Mouse (Mus musculus): ENCODE data around the gene Cacna1a. TPM values are rescaled to one million over a fixed set of nuclear protein-coding genes. Genes with fewer than 3 reads are reported as not detected.
A peak's percentile ranks its signal among the peaks of the same experiment; 100 is the strongest.
"Not testable (repeated sequence)": the region's sequence is repeated elsewhere in the genome, so short reads cannot be mapped to it uniquely, and the experiment has no call there.

Cacna1a gene
- total RNA-seq, 2 experiments from 2014 or later = 156 to 184 TPM

DNA sequence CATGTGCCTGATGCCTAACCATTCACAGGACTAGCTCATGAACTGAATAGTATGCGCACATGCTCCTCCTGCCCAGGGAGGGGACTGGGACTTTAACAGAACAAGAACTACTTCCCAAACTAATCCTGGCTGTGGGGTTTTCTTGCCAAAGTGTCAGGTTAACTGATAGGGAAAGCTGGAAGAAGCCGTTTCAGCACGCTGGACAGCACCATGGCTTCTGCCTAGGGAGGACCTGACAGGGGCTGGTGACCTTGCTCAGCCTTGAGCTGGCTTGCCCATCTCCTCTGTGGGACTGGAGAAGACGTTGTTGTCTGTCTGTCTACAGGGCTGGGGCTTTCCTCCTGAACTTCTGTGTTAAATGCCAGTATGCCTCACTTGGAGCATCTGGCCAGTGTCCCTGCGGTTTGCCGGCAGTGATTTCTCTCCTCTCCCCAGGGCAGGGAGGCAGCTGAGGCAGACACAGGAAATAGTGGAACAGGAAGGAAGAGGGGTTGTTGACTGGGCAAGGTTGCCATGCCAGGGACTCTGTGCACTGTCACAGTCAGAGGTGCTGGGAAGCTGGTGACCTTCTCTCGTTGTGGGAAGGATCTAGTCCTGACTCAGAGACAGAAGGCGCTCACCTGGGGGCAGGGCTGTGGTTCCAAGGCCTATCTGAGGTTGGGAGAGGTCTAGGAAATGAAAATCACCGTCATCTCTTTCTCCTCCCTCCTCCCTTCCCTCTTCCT, 83.2 kb downstream of the Cacna1a start:
- no peak for DNase-seq (ENCODE audit: low spot score in 2 of 2)

DNA sequence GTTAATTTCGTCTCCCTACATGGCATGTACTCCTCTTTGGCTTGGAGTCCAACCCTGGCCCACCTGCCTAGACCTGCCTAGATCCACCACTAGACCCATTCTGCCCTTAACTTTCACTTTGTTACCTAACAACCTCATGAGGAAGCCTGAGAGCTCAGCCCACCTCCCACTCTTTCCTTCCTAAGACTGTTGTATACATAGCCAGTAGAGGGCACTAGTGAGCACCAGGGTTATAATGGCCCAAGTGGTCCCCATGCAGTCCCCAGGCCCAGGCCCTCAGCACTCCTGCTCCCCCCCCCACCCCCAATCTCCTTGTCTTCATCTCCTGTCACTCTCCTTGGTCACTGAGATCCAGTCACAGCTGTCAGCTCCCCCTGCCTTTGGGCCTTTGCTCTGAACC, 86.2 kb downstream of the Cacna1a start:
- DNase-seq (ENCODE audit: low spot score in 2 of 2) = no peak

DNA sequence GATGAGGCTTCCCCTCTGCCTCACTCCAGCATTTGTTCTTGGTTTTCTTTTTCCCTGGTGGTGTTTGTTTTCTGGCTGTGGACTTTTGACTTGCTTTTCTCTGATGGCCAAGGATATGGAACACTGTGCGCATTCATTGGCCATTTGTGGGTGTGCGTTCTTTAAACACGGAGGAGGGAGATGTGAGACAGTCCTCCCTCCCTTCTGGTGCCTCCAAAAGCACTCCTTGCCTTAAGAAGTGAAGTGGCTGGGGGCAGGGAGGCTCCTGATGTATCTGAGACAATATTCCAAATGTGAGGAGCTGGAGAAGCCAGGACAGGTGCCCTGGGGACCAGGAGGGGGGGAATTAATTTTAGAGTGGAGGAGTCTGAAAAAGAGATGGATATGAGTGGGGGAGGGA, 89.1 kb downstream of the Cacna1a start:
- peak in 1 of 2 experiments; percentile 55 for DNase-seq (ENCODE audit: low spot score in 2 of 2)

DNA sequence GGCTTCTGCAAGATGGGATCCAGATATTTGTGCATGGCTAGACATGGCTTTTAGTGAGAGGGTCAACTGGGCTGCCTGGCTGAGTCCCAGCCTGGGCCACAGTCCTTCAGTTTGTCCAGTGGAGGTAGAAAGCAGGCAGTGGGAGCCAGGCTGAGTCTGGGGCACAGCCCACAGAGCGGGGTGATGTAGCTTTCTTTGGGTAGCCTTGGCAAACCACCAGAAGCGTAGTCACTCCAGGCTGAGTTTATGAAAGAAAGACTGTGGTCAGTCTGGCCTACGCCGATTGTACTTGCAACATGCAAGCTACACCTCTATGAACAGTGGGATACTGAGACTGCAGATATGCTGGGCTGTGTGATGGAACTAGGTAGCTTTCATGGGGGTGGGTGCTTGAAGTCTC, 94.8 kb downstream of the Cacna1a start:
- DNase-seq (ENCODE audit: low spot score in 2 of 2) = no peak

DNA sequence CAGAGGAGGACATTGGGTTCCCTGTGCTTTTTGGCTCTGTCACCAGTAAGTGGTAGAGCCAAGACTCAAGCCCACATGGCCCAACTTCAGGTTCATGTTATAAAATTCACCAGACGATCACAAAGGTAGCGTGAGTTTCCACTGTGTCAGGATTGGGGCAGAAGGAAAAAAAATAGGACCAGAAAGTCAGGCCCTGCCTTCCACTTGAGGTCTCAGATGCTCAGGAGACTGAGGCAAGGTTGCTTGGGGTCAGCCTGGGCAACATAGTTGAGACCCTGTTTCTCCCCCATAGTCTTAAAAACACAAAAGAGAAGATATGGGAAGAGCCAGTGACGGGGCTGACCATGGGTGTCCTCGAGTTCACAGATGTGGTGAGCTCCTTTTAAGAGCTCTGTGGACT, 97.1 kb downstream of the Cacna1a start:
- DNase-seq (ENCODE audit: low spot score in 2 of 2) = no peak

DNA sequence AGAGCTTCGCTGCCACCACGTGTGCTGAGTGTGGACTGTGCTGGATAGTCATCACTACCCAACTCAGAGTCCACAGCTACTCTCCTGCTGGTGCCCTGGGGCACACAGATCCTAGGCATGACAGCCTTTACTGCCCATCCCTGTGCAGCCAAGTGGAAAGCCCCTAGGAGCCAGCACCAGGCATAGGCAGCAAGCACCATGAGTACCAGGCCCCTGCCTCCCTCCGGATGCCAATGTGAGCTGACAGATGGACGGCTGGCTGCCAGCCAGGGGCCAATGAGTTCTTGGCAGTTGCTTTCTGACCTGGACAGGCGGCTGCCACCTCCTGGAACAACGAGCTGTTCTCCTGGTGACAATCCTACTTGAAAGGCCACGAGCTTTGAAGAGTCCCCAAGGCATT, 97.6 kb downstream of the Cacna1a start:
- DNase-seq (ENCODE audit: low spot score in 2 of 2) = peak; percentile 44 to 51

DNA sequence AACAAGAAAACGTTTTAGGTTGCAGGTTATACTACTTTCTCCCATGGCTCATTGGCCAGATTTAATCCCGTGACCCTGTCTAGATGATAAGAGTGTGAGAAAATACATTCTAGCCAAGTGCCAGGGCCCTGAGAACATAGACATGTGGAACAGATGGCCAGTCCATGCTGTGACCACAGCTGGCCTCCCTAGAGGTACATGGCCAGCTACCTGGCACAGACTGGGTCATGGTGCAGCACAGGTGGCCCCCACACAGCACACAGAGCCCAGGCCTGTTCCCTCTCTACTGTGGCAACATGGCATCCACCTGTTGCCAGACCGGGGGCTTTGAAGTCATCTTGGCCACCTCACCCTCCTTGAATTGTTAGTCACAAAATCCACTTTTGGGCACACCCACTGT, 101.0 kb downstream of the Cacna1a start:
- DNase-seq (ENCODE audit: low spot score in 2 of 2) = no peak

DNA sequence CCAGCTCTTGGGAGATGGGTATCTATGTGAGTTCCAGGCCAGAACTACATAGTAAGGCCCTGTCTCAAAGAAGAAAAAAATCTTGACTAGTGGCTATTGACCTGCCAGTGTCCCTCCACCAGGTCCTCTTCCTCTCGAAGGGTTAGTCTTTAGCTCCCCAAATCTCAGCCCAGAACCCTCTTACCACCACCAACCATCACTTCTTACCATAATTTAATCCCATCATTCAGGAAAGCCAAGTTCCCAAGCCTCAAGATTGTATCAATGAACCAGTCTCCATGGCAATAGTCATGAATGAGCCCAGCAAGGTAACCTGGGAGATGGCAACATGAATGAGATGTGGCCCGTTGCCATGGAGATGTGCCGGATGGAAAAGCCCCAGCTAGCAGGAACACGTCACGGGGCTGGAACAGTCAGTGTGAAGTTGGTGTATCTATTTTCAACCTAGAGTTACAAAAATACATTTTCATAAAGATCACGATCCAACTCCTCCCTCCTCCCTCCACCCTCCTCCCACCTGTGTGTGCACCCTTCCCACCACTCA, 106.4 kb downstream of the Cacna1a start:
- peak; percentile 87 to 94 for DNase-seq (ENCODE audit: low spot score in 2 of 2)

DNA sequence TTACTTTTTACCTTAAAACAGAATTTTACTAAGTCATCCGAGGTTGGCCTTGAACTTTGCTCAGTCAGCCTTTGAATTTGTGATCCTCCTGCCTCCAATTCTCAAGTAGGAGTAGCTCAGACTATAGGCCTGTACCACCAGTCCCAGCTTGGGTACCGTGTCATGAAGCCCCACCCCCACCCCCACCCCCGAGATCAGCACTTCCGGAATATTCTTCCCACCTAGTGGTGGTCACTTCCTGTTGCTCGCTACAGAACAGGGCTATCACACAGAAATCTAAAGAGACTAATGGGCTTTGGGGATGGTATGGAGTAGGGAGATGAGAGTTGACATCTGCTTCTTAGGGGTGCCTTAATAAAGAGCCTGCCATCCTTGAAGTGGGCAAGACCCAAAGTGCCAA, 112.9 kb downstream of the Cacna1a start:
- DNase-seq (ENCODE audit: low spot score in 2 of 2) = no peak

DNA sequence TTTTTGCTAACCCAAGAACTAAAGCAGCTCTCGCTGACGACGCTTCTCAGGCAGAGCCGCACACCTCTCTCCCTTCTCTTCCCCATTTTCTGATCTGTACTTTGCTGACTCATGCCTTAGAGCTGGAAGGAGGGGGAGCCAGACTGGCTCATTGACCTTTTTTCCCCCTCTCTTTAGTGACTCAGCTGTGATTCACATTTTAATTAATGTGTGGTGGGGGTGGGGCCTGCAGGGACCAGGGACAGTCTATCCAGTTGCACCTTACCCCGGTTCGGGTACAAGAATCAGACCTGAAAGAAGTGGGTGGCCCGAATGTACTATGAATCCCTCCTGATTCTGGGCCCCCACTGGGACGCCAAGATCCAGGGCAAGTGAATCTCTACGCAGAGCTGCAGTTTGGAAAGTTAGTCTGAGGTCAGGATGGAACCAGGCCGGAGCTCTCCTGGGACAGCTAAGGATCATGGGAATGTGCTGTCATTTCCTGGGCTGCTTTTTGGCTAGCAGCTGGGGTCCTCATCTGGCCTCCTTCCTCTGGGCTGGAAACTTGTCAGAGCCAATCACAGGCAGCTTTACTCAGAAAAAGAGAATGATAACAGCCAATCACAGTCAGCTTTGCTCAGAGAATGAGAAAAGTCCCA, 113.5 kb downstream of the Cacna1a start:
- DNase-seq (ENCODE audit: low spot score in 2 of 2) = peak in 1 of 2 experiments; percentile 37

DNA sequence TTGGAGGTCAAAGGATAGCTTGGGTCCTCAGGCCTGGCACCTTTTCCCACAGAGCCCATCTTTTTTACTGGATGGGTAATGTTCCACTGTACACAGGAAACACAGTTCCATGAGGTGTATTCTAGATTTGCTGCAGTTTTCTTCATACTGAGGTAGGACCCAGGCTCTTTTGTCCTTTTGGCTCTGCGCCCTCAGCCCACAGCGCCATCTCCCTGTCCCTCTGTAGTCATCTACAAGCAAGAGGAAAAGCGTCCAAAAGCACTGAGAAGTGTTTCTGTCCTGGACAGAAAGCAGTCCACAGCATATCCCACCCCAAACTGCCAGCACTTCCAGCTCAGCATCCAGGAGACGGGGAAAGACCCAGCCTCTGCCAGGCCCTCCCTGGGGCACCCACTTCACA, 114.4 kb downstream of the Cacna1a start:
- DNase-seq (ENCODE audit: low spot score in 2 of 2) = no peak

DNA sequence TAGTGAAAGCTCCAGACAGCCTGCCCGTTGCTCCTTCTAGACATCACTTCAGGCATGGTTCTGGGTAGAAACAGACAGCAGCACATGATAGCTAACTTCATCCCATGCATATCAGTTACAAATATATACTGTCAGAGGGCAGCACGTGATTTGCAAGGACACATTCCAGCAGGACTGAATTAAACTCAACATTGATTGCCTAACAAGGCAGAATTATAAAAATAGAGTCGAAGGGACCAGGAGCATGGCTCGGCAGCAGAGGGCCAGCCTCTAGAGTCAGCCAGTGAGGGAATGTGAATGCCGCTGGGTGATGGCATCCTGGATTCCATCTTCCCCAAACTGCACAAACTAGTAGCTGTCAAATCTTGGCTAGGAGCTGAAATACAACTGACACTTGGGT, 119.0 kb downstream of the Cacna1a start:
- DNase-seq (ENCODE audit: low spot score in 2 of 2) = no peak

DNA sequence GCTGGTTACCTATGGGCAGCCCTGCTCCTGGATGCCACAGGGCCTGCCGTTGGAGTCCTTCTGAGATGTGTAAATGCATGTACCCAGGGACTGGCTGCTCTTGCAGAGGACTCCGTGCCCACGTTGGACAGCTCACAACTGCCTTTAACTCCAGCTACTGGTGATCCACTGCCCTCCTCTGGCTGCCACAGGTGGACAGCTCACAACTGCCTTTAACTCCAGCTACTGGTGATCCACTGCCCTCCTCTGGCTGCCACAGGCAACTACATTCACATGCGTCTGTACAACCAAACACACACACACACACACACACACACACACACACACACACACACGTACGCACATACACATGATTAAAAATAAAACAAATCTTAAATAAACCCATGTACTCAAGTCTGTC, 121.5 kb downstream of the Cacna1a start:
- not testable (repeated sequence) for DNase-seq (ENCODE audit: low spot score in 2 of 2)

DNA sequence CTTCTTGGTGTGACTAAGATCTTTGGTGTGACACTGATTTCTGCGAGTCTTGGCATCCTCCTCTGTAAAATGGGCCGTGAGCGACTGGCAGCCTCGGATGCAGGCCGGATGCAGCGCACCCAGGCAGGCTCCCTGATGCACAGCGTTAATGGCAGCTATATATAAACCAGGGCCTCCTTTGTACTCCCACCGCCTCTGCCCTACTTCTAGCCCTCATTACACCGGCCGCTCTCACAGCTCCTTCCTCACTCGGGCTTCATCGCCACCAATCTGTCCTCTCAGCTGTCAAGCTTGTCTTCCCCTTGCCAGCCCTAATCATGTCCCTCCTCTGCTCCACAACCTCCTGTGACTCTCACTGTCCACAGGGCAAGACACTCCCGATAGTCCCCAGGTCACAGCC, 123.4 kb downstream of the Cacna1a start:
- DNase-seq (ENCODE audit: low spot score in 2 of 2) = peak in 1 of 2 experiments; percentile 24

DNA sequence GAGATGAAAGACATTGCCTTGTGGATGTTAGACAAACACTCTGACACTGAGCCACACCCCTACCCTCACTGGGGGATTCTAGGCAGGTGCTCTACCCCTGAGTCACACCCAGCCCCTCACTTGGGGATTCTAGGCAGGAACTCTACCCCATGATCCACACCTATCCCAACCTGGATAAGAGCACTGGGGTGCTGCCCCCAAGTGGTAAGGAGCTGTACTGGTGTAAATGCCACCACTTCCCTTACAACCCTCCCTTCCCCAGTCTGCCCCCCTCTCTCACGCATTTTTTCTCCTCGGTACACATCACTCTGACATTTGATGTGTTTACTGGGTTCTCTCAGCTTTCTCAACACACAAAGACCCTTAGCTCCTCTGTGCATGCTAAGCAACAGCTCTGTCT, 125.5 kb downstream of the Cacna1a start:
- DNase-seq (ENCODE audit: low spot score in 2 of 2) = peak in 1 of 2 experiments; percentile 48

DNA sequence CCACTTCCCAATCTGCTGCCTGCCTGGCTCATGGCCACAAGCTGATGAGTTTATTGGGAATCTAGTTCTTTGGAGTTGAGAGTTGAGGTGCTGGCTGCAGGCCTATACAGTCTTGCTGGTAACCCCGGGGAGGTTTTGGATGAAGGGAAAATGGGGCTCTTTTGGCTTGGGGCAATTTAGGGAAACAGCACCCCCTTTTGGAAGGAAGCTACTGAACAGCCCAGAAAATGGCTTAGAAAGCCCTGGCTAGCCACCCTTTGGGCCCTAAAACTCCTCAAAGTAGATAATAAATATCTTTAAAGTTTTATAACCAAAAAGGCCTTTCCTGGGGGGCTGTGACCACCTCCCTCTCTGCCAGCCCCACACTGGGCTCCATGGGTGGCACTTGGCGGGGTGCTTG, 129.9 kb downstream of the Cacna1a start:
- no peak for DNase-seq (ENCODE audit: low spot score in 2 of 2)

DNA sequence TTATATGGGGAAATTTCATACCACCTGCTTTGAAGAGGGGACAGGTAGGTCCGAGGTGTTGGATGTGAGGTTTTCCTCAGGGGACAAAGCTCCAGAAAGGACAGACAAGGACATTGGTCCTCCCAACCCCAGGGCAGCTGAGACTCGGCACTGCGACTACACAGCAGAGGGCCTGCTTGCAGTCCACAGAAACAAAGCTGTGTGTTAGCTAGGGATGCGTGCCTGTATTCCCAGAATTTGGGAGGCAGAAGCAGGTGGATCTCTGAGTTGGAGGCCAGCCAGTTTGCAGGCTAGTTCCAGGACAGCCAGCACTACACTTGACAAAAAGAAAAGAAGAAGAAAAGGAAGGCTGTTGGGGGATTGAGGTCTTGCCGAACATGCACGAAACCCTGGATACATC, 130.5 kb downstream of the Cacna1a start:
- no peak for DNase-seq (ENCODE audit: low spot score in 2 of 2)

DNA sequence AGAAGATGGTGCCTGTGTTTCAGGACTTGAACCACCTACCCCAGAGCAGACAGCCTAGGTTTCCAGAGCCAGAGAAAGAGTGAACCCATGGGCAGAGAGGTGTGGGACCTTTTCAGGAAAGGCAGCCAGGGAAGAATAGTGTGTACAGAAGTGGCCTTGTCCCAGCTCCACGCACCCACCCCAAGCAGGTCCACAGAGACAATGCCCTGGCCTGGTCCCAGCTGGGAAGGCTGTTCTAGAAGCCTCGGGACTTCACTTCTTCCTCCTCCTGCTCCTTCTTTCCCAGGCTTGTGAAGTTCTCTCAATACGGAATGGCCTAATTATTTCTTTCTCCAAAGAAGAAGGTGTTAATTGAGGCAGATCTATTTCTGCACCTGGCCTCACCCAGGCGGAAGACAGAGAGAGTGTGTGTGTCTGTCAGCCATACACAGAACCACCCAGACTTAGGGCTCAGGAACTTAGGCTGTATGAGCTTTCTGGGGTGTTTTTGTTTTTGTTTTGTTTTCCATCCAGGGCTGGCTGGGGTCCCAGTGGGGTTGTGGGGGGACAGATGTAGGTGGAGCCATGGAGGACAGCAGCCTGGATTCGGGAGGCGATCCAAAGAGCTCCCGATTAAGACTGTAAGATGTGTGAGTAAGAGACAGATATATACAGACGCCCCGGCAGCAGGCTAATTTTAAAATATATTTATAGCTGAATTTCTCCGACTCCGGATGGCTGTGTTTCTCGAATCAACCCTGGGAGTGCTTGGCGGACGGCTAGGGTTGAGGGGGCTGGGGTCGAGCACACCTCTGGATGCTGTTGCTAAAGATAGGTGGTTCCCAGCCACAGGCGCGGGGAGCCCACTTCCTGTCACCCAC, 131.8 kb downstream of the Cacna1a start:
- DNase-seq (ENCODE audit: low spot score in 2 of 2) = peak in 1 of 2 experiments; percentile 51

DNA sequence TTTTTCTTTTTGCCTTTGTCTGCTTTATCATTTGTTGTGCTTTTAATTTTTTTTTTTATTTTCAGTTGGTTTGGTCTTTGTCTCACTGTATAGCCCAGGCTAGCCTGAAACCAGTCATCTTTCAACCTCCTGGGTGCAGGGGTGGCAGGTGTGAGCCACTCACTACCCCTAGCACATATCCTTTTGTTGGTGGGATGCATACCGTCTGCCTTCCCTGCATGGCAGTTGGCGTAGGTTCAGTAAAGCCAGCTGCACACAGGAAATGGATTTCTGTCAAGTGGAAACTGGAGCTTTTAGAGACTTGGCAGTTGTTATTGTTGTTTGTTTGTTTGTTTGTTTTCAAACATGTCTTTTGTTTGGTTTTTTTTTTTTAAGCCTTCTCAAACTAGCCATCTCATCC, 132.8 kb downstream of the Cacna1a start:
- no peak for DNase-seq (ENCODE audit: low spot score in 2 of 2)

DNA sequence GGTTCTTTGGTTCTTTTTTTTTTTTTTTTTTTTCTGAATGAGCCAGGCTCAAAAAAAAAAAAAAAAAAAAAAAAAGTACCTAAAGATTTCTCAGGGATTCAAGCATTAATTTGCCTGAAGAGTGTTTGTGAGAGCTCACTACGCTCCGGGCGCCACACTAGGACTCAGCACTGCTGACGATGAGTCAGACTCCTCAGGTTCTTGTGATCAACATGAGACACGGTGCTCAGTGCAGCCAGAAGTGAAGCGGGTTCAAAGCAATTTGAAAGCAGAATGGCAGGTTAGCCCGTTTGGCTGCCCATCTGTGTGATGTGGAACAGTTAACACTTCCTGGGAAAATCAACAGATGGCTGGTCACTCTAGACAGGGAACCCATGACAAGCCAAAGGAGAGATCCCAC, 139.8 kb downstream of the Cacna1a start:
- DNase-seq (ENCODE audit: low spot score in 2 of 2) = no peak

DNA sequence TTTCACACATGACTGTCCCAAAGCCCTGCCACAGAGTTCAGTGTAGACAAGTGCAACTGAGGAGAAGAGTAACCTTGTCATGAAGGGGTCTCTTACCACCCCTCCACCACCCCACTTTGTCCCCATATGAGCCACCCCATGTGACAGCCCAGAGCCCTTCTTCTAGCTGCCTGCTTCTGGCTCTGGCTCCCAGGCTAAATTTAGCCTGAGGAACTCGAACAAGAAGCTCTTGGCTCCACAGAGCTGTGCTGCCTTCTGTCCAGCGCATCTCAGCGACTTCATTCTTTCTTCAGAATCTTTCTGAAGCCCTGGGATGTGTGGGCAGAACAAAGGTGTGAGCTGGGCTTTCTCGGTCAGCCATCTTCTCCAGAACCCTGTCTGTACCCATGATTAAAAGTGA, 141.3 kb downstream of the Cacna1a start:
- no peak for DNase-seq (ENCODE audit: low spot score in 2 of 2)

DNA sequence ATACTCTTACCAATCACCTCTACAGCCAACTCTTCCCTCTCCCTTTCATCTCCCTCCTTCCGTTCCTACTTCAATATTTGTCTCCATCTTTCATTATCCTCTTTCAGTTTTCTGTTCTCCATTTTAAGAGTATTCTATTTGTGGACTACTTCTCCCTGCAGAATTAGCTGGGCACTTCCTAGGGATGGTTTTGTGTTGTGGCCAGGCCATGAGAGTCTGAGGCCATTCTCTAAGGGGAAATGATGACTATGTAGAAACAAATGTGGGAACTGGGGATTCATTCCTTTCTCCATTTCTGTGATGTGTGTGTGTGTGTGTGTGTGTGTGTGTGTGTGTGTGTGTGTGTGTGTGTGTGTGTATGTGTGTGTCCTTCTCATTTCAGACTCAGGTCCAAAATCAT, 144.5 kb downstream of the Cacna1a start:
- no peak for DNase-seq (ENCODE audit: low spot score in 2 of 2)

Data from layer of hippocampus, adult 18-20 months (tissue).